Mouse (Mus musculus) liver (tissue): ENCODE measurements around the gene Cars.
"Not testable (repeated sequence)": the region's sequence is repeated elsewhere in the genome, so short reads cannot be mapped to it uniquely, and the experiment has no call there.

Source experiments
- DNase-seq: peaks from one replicate; pipeline ENCODE4 v3.0.0-alpha.2; 2020; ENCODE audit warnings: mixed read lengths

The Cars gene

GRCm38 (mm10) chr7:143599428-143600230 lies at the start of gene Cars:
Gene Cars (minus strand): TSS chr7:143600090.
- DNase-seq: peak; percentile 23

DNA sequence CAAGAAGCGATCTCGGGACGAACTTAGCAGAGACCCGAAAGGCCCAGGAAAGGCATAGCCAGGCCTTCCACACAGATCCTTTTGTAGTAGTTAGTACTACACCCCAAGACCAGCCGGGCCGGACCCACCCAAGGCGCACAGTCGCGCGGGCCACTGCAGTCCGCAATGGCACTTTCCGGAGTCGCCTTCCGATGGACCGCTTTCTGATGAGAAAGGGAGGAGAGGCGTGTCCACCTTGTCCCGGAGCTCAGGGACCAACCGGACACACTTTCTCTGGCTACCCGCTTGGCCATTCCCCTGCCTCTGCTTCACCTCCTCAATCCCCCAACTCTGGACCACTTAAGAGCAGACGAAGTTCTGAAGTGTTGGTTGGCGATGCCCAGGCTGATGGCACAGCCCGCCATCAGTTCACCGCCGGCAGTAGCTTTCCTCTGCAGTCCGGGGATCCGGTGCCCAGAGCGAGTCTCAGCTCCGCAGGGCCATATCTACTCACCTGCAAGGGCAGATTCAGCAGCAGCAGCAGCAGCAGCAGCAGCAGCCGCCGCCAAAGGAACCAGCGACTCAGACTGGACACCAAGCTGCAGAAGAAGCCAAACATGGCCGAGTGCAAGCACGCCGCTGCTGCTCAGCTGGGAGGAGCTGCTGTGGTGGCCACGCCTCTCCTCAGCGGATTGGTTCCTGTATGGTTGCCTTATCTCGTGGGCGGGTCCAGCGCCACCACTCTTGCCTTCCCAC lies 49.3 kb upstream of the Cars start, which contains the start of gene Tnfrsf22:
Tnfrsf22 (minus strand) TSS at position 628 of the 735 bp plus-strand sequence.
- DNase-seq: peak; percentile 80

GRCm38 (mm10) chr7:143643949-143644348 lies 44.1 kb upstream of the Cars start:
- DNase-seq: not testable (repeated sequence)

DNA sequence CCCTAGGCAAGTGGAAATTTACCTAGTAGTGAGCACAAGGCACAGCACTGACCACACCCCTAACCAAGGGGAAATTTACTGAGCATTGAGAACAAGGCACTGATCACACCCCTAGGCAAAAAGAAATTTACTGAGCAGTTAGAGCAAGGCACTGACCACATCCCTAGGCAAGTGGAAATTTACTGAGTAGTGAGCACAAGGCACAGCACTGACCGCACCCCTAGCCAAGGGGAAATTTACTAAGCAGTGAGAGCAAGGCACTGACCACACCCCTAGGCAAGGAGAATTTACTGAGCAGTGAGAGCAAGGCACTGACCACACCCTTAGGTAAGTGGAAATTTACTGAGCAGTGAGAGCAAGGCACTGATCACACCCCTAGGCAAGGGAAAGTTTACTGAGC lies 36.8 kb upstream of the Cars start:
- no peak for DNase-seq

DNA sequence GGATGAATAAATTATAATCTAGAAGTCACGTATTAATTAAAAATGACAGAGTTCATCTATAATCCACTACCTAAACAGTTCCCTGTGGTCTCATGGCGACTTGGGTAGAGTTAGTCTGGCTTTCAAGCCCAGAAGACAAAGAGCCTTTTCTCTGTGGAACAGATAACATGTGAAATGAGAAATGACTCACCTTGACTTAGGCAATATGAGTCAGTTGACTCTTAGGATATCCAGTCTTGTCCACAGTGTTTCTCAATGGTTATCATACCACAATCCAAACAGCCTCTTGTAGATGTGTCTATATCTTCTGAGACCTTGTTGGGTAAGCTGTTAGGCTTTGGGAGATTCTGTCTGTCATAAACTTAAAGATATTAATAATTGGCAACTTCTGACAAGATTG lies 31.6 kb upstream of the Cars start:
- no peak for DNase-seq

DNA sequence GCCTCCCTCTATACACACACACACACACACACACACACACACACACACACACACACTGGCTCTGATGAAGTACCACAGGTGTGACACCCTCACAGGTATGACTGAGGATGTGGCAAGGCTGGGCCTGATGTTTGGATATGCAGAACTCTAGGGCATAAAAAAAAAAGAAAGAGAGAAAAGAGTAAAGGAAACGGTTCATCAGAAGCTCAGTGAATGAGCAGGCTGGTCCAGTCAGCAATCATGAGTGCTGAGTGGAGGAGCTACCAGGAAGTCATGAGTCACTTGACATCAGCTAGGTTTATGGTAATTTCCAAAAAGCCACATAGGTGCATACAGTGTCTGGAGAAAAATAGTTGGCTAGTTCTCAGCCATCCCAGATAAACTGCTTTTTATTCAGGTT lies 29.6 kb upstream of the Cars start:
- no peak for DNase-seq

DNA sequence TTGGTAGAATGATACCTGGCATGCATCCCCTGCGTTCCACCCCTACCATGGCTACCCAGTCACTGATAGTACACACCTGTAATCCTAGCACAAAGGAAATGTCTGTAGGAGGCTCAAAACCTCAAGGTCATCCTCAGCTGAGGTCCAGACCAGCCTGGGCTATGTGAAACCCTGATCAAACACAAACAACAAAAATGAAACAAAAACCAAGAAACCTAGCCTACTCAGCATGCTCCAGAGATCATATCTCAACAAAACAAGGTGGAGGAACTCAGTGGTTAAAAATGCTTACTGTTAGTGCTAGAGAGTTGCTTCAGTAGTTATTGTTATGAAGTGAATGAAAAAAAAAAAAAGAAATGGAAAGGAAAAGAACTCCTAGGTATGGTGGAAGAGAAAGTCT lies 28.6 kb upstream of the Cars start, which contains the start of gene Tnfrsf26:
Tnfrsf26 (minus strand) TSS at position 183 of the 400 bp plus-strand sequence.
- no peak for DNase-seq

- DNase-seq: no peak
Measured at GRCm38 (mm10) chr7:143627555-143628286, 27.8 kb upstream of the Cars start.

GRCm38 (mm10) chr7:143626178-143626577 lies 26.3 kb upstream of the Cars start:
- DNase-seq: no peak

DNA sequence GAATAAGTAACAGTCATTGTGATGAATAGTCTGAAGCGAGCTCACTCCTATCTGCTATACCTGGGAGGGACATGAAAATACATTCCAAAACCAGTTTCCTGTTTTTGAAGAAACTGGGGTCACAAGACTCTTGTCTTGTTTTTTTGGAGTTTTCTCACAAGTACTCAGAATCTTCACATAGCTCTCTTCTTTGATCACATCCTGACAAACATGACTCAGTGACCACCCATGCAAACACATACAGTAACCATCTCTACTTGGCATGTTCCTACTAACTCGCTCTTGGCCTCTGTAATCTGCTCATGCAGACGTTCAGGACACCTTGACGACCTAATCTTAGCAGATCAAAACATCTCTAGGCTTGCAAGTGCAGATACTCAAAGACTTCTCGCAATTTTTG lies 25.3 kb upstream of the Cars start:
- no peak for DNase-seq

- no peak for DNase-seq
Measured at GRCm38 (mm10) chr7:143624561-143624960, 24.7 kb upstream of the Cars start.

GRCm38 (mm10) chr7:143620951-143621350 lies 21.1 kb upstream of the Cars start:
- DNase-seq: no peak

- DNase-seq: no peak
Measured at GRCm38 (mm10) chr7:143614404-143615135, 14.7 kb upstream of the Cars start.

- DNase-seq: no peak
Measured at GRCm38 (mm10) chr7:143612215-143612614, 12.3 kb upstream of the Cars start.

DNA sequence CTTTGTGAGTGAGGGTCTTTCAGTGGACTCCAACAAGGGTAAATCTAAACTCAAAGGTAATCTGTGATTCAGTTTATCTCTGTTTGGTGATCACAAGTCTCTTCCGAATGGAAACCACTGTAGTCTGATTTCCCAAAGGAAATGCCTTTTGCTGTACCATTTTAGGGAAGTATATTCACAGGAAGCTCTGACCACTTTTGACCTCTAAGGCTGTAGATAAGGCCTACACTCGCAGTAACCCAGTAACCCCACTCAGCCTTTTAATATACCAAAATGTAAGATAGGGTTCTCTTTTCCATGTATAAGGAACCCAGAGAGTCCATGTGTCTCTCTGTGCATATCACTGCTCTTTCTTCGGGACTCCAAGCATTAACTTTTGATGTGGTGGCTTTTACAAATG lies 5.4 kb upstream of the Cars start:
- DNase-seq: no peak

DNA sequence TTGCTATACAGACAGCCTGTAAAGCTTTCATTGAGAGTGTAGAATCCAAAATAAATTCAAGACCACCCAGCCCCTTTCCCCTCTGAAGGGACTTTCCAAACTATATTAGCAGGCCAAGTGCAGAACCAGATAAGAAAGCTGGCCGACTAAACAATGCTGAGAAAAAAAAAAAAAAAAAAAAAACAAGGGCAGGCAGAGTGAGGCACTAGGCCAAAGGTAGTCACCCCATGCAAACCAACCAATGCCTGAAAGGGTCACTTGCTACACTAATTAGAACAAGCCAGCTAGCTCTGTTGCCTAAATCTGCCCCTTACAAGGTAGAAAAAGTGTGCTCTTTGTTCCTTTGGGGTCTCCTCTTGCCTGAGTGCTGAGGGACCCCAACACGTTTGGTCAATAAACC lies 5.0 kb upstream of the Cars start:
- no peak for DNase-seq

DNA sequence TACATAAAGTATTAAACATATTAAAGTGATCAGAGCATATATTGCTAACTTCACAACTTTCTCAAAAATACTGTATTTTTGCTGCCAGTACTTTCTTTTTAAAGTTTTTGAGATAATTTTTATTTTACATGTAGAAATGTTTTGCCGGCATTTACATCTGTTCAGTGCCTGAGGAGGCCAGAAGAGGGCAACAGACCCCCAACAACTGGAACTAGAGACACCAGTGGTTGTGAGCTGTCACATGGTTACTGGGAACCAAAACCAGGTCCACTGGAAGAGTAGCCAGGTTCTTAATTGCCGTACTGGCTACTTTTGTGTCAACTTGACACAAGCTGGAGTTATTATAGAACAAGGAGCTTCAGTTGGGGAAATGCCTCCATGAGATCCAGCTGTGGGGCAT lies 1.8 kb upstream of the Cars start:
- no peak for DNase-seq

DNA sequence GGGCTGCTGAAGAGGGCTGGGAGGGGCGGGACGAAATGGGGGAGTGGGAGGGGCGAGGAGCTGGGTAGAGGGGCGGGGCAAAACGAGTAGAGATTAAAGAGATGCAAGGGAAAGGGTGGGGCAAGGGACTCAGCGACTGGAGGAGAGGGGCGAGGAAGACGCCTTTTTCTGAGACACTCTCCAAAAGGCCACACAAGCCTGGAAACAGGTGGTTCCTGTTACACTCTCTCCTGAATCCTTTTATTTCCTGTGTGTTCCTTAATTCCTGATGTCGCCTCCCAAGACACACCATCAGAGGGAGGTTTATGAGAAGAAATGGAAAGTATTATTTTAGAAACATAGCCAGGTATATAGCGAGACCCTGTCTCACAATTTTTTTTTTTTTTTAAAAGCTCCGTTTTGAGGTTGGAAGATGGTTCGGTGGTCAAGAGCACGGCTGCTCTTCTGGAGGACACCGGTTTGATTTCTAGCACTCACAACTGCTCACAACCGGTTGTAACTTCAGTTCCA lies 396 bp upstream of the Cars start:
- peak; percentile 94 for DNase-seq

GRCm38 (mm10) chr7:143594865-143595264 lies 5.0 kb downstream of the Cars start:
- DNase-seq: no peak

- DNase-seq: no peak
Measured at GRCm38 (mm10) chr7:143592255-143592654, 7.6 kb downstream of the Cars start.

GRCm38 (mm10) chr7:143588006-143588405 lies 11.9 kb downstream of the Cars start:
- DNase-seq: no peak

GRCm38 (mm10) chr7:143587586-143587985 lies 12.3 kb downstream of the Cars start:
- no peak for DNase-seq
